Mouse (Mus musculus) kidney, adult 2 months (tissue): Measurements from ENCODE around the gene AL607142.1.

Source experiments
- CTCF ChIP-seq: fragments of 200-500 bp; conservative IDR thresholded peaks from 2 replicates; pipeline ENCODE4 v1.5.1; 2011; ENCODE audit warnings: low read depth, mild to moderate bottlenecking, control low read depth, low read length, moderate library complexity, mixed read lengths; ENCODE audit not compliant: insufficient read depth, insufficient read length
- POLR2A ChIP-seq: fragments of 200-500 bp; IDR thresholded peaks from one replicate; pipeline ENCODE4 v1.6.1; 2011; ENCODE audit warnings: low read depth, low read length, control low read depth

- TF ChIP-seq POLR2A: no peak
- no peak for TF ChIP-seq CTCF
Measured at GRCm38 (mm10) chr4:120083700-120084099, 18.9 kb downstream of the AL607142.1 start.
